In genomic region chrX:59508273-59508672, GRCm38 (mm10) we compare ENCODE assay signal across 24 mouse cellular contexts. TPM values are rescaled to one million over a fixed set of nuclear protein-coding genes. Genes with fewer than 3 reads are reported as not detected.
DNase-seq lines count a peak whose midpoint lies in the region; ATAC-seq and TF ChIP-seq lines count a peak whose summit lies in the region.
"Had no signal": no experiment of that assay in that cellular context is flagged by ENCODE, and none has a peak within 500 bp of the region (broad histone marks: within the 10 kb centered on the region; RNA-seq: fewer than 3 reads in every experiment).

No protein-coding gene starts in this region.

- H3K27me3 ChIP-seq in thymus, adult 2 months (ENCODE audit: control insufficient read depth, insufficient read depth, low read length), result no peaks in the 10 kb centered on the region
- no peaks in the 10 kb centered on the region for H3K27me3 ChIP-seq in splenic B cell, adult 2 months (ENCODE audit: control insufficient read depth, insufficient read depth, low read length, poor library complexity, severe bottlenecking)
- no peaks in the 10 kb centered on the region for H3K27me3 ChIP-seq in kidney, embryonic 14.5 days (ENCODE audit: control insufficient read depth, insufficient read depth, low read length)
- H3K27me3 ChIP-seq: embryonic facial prominence, embryonic 15.5 days; heart, embryonic 12.5 days; hindbrain, embryonic 13.5 days; kidney, embryonic 15.5 days; midbrain, embryonic 15.5 days; neural tube, embryonic 15.5 days had no signal

- no peak overlapping the region for H3K27ac ChIP-seq in thymus, adult 2 months (ENCODE audit: control insufficient read depth, insufficient read depth, low read length)
- no peak overlapping the region for H3K27ac ChIP-seq in kidney, embryonic 14.5 days (ENCODE audit: low read depth, low read length)
- H3K27ac ChIP-seq: embryonic facial prominence, embryonic 15.5 days; hindbrain, embryonic 13.5 days; kidney, embryonic 15.5 days; limb, embryonic 10.5 days; midbrain, embryonic 15.5 days; neural tube, embryonic 15.5 days; stomach, postnatal 0 days had no signal

- DNase-seq in thymus, adult 2 months, result peak; percentile 4
- no peak for DNase-seq in thymus, postnatal 4 days
- DNase-seq in T-cell, adult 2 months (ENCODE audit: low spot score), result peak; percentile 49
- DNase-seq in cerebellum, postnatal 25 days, result peak; percentile 43 to 56
- peak; percentile 33 for DNase-seq in splenic B cell, adult 2 months (ENCODE audit: low read depth, low spot score)
- no peak for DNase-seq in heart, adult 9 months (ENCODE audit: low spot score in 2 of 2)
- DNase-seq: embryo, embryonic 11 days; heart, postnatal 14 days; lung, adult 2 months; lung, postnatal 36 days had no signal

- H3K4me2 ChIP-seq in kidney, embryonic 14.5 days (replicated peaks; ENCODE audit: low read depth, low read length), result no peak overlapping the region
- H3K4me2 ChIP-seq: embryonic facial prominence, embryonic 15.5 days; heart, embryonic 12.5 days; hindbrain, embryonic 13.5 days; kidney, embryonic 15.5 days; liver, embryonic 11.5 days; midbrain, embryonic 15.5 days; neural tube, embryonic 15.5 days had no signal

- TF ChIP-seq POLR2A in thymus, adult 2 months (IDR thresholded peaks at IDR 0.05; ENCODE audit: control insufficient read depth, extremely low read depth, insufficient read depth, low read length, poor library complexity), result no peak

- H3K9ac ChIP-seq in kidney, embryonic 14.5 days (ENCODE audit: low read depth, low read length), result no peak overlapping the region
- H3K9ac ChIP-seq: embryonic facial prominence, embryonic 15.5 days; heart, embryonic 12.5 days; hindbrain, embryonic 13.5 days; kidney, embryonic 15.5 days; midbrain, embryonic 15.5 days; neural tube, embryonic 15.5 days had no signal

- TF ChIP-seq CTCF in thymus, adult 2 months (IDR thresholded peaks at IDR 0.05; ENCODE audit: borderline replicate concordance, control insufficient read depth, extremely low read depth, insufficient read depth, low read length, poor library complexity), result no peak

- H3K4me1 ChIP-seq in thymus, adult 2 months (replicated peaks; ENCODE audit: control insufficient read depth, insufficient read depth, low read length), result no peaks in the 10 kb centered on the region; the same call in 1 of the 2 replicates
- H3K4me1 ChIP-seq in kidney, embryonic 14.5 days (ENCODE audit: control insufficient read depth, insufficient read depth, low read length), result no peaks in the 10 kb centered on the region
- H3K4me1 ChIP-seq: embryonic facial prominence, embryonic 15.5 days; heart, embryonic 12.5 days; hindbrain, embryonic 13.5 days; kidney, embryonic 15.5 days; limb, embryonic 10.5 days; midbrain, embryonic 15.5 days; neural tube, embryonic 15.5 days had no signal

- no peaks in the 10 kb centered on the region for H3K9me3 ChIP-seq in kidney, embryonic 14.5 days (ENCODE audit: control insufficient read depth, low read length)
- H3K9me3 ChIP-seq: embryonic facial prominence, embryonic 15.5 days; heart, embryonic 12.5 days; hindbrain, embryonic 13.5 days; kidney, embryonic 15.5 days; limb, embryonic 10.5 days; midbrain, embryonic 15.5 days; neural tube, embryonic 15.5 days had no signal

- H3K4me3 ChIP-seq in thymus, adult 2 months (ENCODE audit: control insufficient read depth, insufficient read depth, low read length), result no peak overlapping the region
- H3K4me3 ChIP-seq in kidney, embryonic 14.5 days (ENCODE audit: low read length), result no peak overlapping the region
- H3K4me3 ChIP-seq: embryonic facial prominence, embryonic 15.5 days; heart, embryonic 12.5 days; hindbrain, embryonic 13.5 days; kidney, embryonic 15.5 days; limb, embryonic 10.5 days; midbrain, embryonic 15.5 days; myocyte; neural tube, embryonic 15.5 days had no signal

- whole genome bisulfite sequencing in thymus, adult 2 months, result 5% methylated on average over 4 of the region's 4 CpGs
- 86% methylated on average over 4 of the region's 4 CpGs for WGBS in kidney, embryonic 14.5 days

- ATAC-seq in kidney, embryonic 14.5 days (ENCODE audit: low FRiP score, low TSS enrichment), result no peak
- ATAC-seq: forebrain, embryonic 16.5 days; intestine, embryonic 16.5 days; midbrain, embryonic 15.5 days; Patski had no signal

- no peaks in the 10 kb centered on the region for H3K36me3 ChIP-seq in thymus, adult 2 months (ENCODE audit: control insufficient read depth, insufficient read depth, low read length)
- H3K36me3 ChIP-seq in splenic B cell, adult 2 months (ENCODE audit: control insufficient read depth, insufficient read depth, low read length, poor library complexity, severe bottlenecking), result no peaks in the 10 kb centered on the region
- H3K36me3 ChIP-seq in kidney, embryonic 14.5 days (ENCODE audit: control insufficient read depth, insufficient read depth, low read length), result no peaks in the 10 kb centered on the region
- H3K36me3 ChIP-seq: embryonic facial prominence, embryonic 15.5 days; heart, embryonic 12.5 days; hindbrain, embryonic 13.5 days; kidney, embryonic 15.5 days; limb, embryonic 10.5 days; midbrain, embryonic 15.5 days; neural tube, embryonic 15.5 days had no signal

RNA-seq across cellular contexts. Expression of gene Fgf13, which starts 59.6 kb away (rescaled TPM):
- 8.3 and 10.7 TPM in 2 replicates for polyA plus RNA-seq in thymus, adult 2 months (2012; rRNA removed)
- 2.9 and 4.2 TPM in 2 replicates for polyA plus RNA-seq in kidney, embryonic 14.5 days (2014; fragmentation: Nextera tagmentation; extraction: Ambion mirVana)
- polyA plus RNA-seq: Patski had no signal

Comparison
In these comparisons a context has a peak if more than half of its experiments do, and no peak if none do; other contexts are left out.
1. DNase-seq: peak in thymus, adult 2 months (single experiment), T-cell, adult 2 months (single experiment), cerebellum, postnatal 25 days (2 of 2) and splenic B cell, adult 2 months (single experiment); none in thymus, postnatal 4 days (single experiment) and heart, adult 9 months (0 of 2).